8 mouse cellular contexts compared by ENCODE assay signal in the genomic region with DNA sequence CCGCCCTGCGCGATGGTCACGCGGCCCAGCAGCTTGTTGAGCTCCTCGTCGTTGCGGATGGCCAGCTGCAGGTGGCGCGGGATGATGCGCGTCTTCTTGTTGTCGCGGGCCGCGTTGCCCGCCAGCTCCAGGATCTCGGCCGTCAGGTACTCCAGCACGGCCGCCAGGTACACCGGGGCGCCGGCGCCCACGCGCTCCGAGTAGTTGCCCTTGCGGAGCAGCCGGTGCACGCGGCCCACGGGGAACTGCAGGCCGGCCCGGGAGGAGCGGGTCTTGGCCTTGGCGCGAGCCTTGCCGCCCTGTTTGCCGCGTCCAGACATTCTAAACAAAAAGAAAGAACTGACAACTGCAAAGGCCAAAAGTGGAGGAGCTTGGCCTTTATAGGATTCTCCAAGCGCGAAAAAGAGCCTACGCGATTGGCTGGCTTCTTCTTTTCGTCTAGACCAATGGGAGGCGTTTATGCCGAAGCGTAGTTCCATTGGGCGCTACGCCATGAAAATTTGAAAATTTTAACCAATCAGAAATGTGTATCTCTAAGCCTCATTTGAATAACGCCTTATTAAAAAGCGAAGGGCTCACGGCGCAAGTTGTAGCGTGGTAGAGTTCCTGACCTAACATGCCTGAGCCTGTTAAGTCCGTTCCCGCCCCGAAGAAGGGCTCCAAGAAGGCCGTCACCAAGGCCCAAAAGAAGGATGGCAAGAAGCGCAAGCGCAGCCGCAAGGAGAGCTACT. TPM values are rescaled to one million over a fixed set of nuclear protein-coding genes. Genes with fewer than 3 reads are reported as not detected.
A peak's percentile ranks its signal among the peaks of the same experiment; 100 is the strongest.
DNase-seq lines count a peak whose midpoint lies in the region; ATAC-seq and TF ChIP-seq lines count a peak whose summit lies in the region.
"Not testable (repeated sequence)": the region's sequence is repeated elsewhere in the genome, so short reads cannot be mapped to it uniquely, and the experiment has no call there.

TSS of gene Hist1h2an (minus strand) at position 320 of the 731 bp plus-strand sequence.
TSS of gene Hist1h2bp (plus strand) at position 563 of the 731 bp plus-strand sequence.

- WGBS in kidney, embryonic 14.5 days = 0% methylated on average over 32 of the region's 63 CpGs
- under 1% methylated on average over 37 of the region's 63 CpGs for WGBS in limb, embryonic 15.5 days

- TF ChIP-seq POLR2A in bone marrow macrophage, adult 2 months (IDR thresholded peaks at IDR 0.05; ENCODE audit: borderline replicate concordance, low read depth, low read length) = not testable (repeated sequence)
- peak; percentile 72 for TF ChIP-seq POLR2A in embryonic fibroblast, embryonic 13.5 days (IDR thresholded peaks at IDR 0.05; ENCODE audit: low read depth, low read length)

- peak within 1 kb of the TSS; percentile 59 for H3K9ac ChIP-seq in kidney, embryonic 14.5 days (ENCODE audit: low read depth, low read length)
- not testable (repeated sequence) for H3K9ac ChIP-seq in limb, embryonic 15.5 days

- TF ChIP-seq CTCF in bone marrow macrophage, adult 2 months (IDR thresholded peaks at IDR 0.05; ENCODE audit: low read depth, low read length); embryonic fibroblast, embryonic 13.5 days (IDR thresholded peaks at IDR 0.05; ENCODE audit: borderline replicate concordance, insufficient read depth, low read length): not testable (repeated sequence)

- not testable (repeated sequence) for H3K27me3 ChIP-seq in kidney, embryonic 14.5 days (ENCODE audit: control insufficient read depth, insufficient read depth, low read length); limb, embryonic 15.5 days

- peak; percentile 97 for ATAC-seq in kidney, embryonic 14.5 days (ENCODE audit: low FRiP score, low TSS enrichment)
- ATAC-seq in limb, embryonic 15.5 days (ENCODE audit: insufficient number of reproducible peaks, low FRiP score, low TSS enrichment, low read depth) = peak; percentile 93

- peak; percentile 99 for DNase-seq in 416B (ENCODE audit: low read depth)
- peak; percentile 94 for DNase-seq in heart, adult 9 months (ENCODE audit: low spot score in 2 of 2)
- peak; percentile 74 to 84 for DNase-seq in monocyte, adult 2 months (ENCODE audit: low read depth in 1 of 2, low spot score in 2 of 2)
- DNase-seq in spleen, postnatal 36 days (ENCODE audit: low spot score in 2 of 2) = peak; percentile 90 to 94

- peak within 1 kb of the TSS; percentile 44 for H3K4me2 ChIP-seq in kidney, embryonic 14.5 days (replicated peaks; ENCODE audit: low read depth, low read length)
- H3K4me2 ChIP-seq in limb, embryonic 15.5 days = peak within 1 kb of the TSS; percentile 53

- H3K4me1 ChIP-seq in bone marrow macrophage, adult 2 months (ENCODE audit: control insufficient read depth, insufficient read depth, low read length) = peaks cover 23% of the 10 kb centered on the region
- not testable (repeated sequence) for H3K4me1 ChIP-seq in embryonic fibroblast, embryonic 13.5 days (ENCODE audit: control insufficient read depth, insufficient read depth, low read length)
- peaks cover 24% of the 10 kb centered on the region; the same call in 1 of the 2 replicates for H3K4me1 ChIP-seq in kidney, embryonic 14.5 days (ENCODE audit: control insufficient read depth, insufficient read depth, low read length)
- H3K4me1 ChIP-seq in limb, embryonic 15.5 days = peaks cover 25% of the 10 kb centered on the region

- not testable (repeated sequence) for H3K9me3 ChIP-seq in kidney, embryonic 14.5 days (ENCODE audit: control insufficient read depth, low read length); limb, embryonic 15.5 days

- H3K4me3 ChIP-seq in bone marrow macrophage, adult 2 months (ENCODE audit: insufficient read depth, low read length) = peak within 1 kb of the TSS; percentile 58
- H3K4me3 ChIP-seq in embryonic fibroblast, embryonic 13.5 days (ENCODE audit: insufficient read depth, low read length) = peak within 1 kb of the TSS; percentile 19; the same call in 1 of the 2 replicates
- H3K4me3 ChIP-seq in kidney, embryonic 14.5 days (ENCODE audit: low read length) = peak within 1 kb of the TSS; percentile 34
- H3K4me3 ChIP-seq in limb, embryonic 15.5 days = peak within 1 kb of the TSS; percentile 38

- not testable (repeated sequence) for H3K36me3 ChIP-seq in kidney, embryonic 14.5 days (ENCODE audit: control insufficient read depth, insufficient read depth, low read length); limb, embryonic 15.5 days

- H3K27ac ChIP-seq in bone marrow macrophage, adult 2 months (ENCODE audit: insufficient read depth, low read depth, low read length) = peak within 1 kb of the TSS; percentile 86
- peak within 1 kb of the TSS; percentile 85 for H3K27ac ChIP-seq in embryonic fibroblast, embryonic 13.5 days (ENCODE audit: insufficient read depth, low read length)
- peak within 1 kb of the TSS; percentile 91 for H3K27ac ChIP-seq in kidney, embryonic 14.5 days (ENCODE audit: low read depth, low read length)
- H3K27ac ChIP-seq in limb, embryonic 15.5 days = peak within 1 kb of the TSS; percentile 83

RNA-seq across cellular contexts. Expression of gene Hist1h2an, which starts in this region (rescaled TPM):
- polyA plus RNA-seq in bone marrow macrophage, adult 2 months (2012; ENCODE audit: insufficient read depth, insufficient read length, missing spikeins) = not detected in 2 replicates
- polyA plus RNA-seq in embryonic fibroblast, embryonic 13.5 days (2011; ENCODE audit: insufficient read length, low read depth, missing spikeins) = not detected in 2 replicates
- polyA plus RNA-seq in kidney, embryonic 14.5 days (2014; fragmentation: Nextera tagmentation; extraction: Ambion mirVana) = 11.0 and 12.2 TPM in 2 replicates
- polyA plus RNA-seq in limb, embryonic 15.5 days (2015; fragmentation: Nextera tagmentation; extraction: Ambion mirVana) = 3.5 and 4.6 TPM in 2 replicates

RNA-seq across cellular contexts. Expression of gene Hist1h2bp, which starts in this region (rescaled TPM):
- not detected in 2 replicates for polyA plus RNA-seq in bone marrow macrophage, adult 2 months (2012; ENCODE audit: insufficient read depth, insufficient read length, missing spikeins)
- polyA plus RNA-seq in embryonic fibroblast, embryonic 13.5 days (2011; ENCODE audit: insufficient read length, low read depth, missing spikeins) = 1.0 TPM in 1 of 2 replicates, not detected in the other
- 1.9 and 4.3 TPM in 2 replicates for polyA plus RNA-seq in kidney, embryonic 14.5 days (2014; fragmentation: Nextera tagmentation; extraction: Ambion mirVana)
- 1.00 TPM in 1 of 2 replicates, not detected in the other for polyA plus RNA-seq in limb, embryonic 15.5 days (2015; fragmentation: Nextera tagmentation; extraction: Ambion mirVana)

Comparison
In these comparisons a context has a peak if more than half of its experiments do, and no peak if none do; other contexts are left out.
1. Peak in every context shown above with its lines: DNase-seq, ATAC-seq, H3K4me3 ChIP-seq and H3K27ac ChIP-seq.